In genomic region chr6:58642191-58642590, GRCm38 (mm10) we compare ENCODE assay signal across 10 mouse cellular contexts. TPM values are rescaled to one million over a fixed set of nuclear protein-coding genes. Genes with fewer than 3 reads are reported as not detected.
DNase-seq lines count a peak whose midpoint lies in the region; ATAC-seq and TF ChIP-seq lines count a peak whose summit lies in the region.
"Had no signal": no experiment of that assay in that cellular context is flagged by ENCODE, and none has a peak within 500 bp of the region (broad histone marks: within the 10 kb centered on the region; RNA-seq: fewer than 3 reads in every experiment).

No protein-coding gene starts in this region.

- H3K9ac ChIP-seq in kidney, postnatal 0 days (ENCODE audit: low read depth, low read length) = no peak overlapping the region
- H3K9ac ChIP-seq in intestine, embryonic 16.5 days (ENCODE audit: low read depth, low read length) = no peak overlapping the region

- ATAC-seq in kidney, postnatal 0 days (replicated peaks; ENCODE audit: low FRiP score, low read depth) = no peak
- peak; percentile 50 for ATAC-seq in intestine, embryonic 16.5 days

- 0 out of 2 replicates have a peak, but pooled peaks cover 4% of the 10 kb centered on the region for H3K4me1 ChIP-seq in kidney, postnatal 0 days (replicated peaks; ENCODE audit: insufficient read depth, low read length)
- H3K4me1 ChIP-seq in intestine, embryonic 16.5 days (ENCODE audit: control insufficient read depth, insufficient read depth, low read length) = peaks cover 13% of the 10 kb centered on the region

- H3K4me2 ChIP-seq in kidney, postnatal 0 days (ENCODE audit: low read length) = peak overlapping the region; percentile 87
- H3K4me2 ChIP-seq in intestine, embryonic 16.5 days (ENCODE audit: low read depth, low read length) = peak overlapping the region; percentile 14; the same call in 1 of the 2 replicates

- WGBS in kidney, postnatal 0 days = 78% methylated on average over 2 of the region's 2 CpGs
- 71% methylated on average over 2 of the region's 2 CpGs for WGBS in intestine, embryonic 16.5 days

- no peak for DNase-seq in kidney, postnatal 0 days (ENCODE audit: low spot score)
- no peak for DNase-seq in kidney, postnatal 14 days
- DNase-seq in c-Kit-positive CD71-positive TER-119-negative erythroid progenitor cells, embryonic 14.5 days (ENCODE audit: low read depth) = peak; percentile 85
- peak; percentile 57 to 59 for DNase-seq in spleen, postnatal 10 days (ENCODE audit: low spot score in 2 of 2)
- no peak for DNase-seq in thymus, postnatal 36 days
- DNase-seq in cerebellum, adult 11 months = no peak
- DNase-seq: adrenal gland, postnatal 25 days; embryo, embryonic 11 days; lung, postnatal 36 days had no signal

- no peak overlapping the region for H3K27ac ChIP-seq in kidney, postnatal 0 days
- H3K27ac ChIP-seq in intestine, embryonic 16.5 days (ENCODE audit: low read length) = peak overlapping the region; percentile 70

- no peak for TF ChIP-seq CTCF in kidney, postnatal 0 days (IDR thresholded peaks at IDR 0.05; ENCODE audit: low read depth)

- 0 out of 2 replicates have a peak overlapping the region, but pooled peaks have one; percentile 0 for H3K4me3 ChIP-seq in kidney, postnatal 0 days (replicated peaks; ENCODE audit: low read depth, low read length)
- H3K4me3 ChIP-seq in intestine, embryonic 16.5 days (ENCODE audit: low read length) = no peak overlapping the region

- H3K27me3 ChIP-seq in kidney, postnatal 0 days (ENCODE audit: insufficient read depth, low read length) = no peaks in the 10 kb centered on the region
- H3K27me3 ChIP-seq in intestine, embryonic 16.5 days (replicated peaks; ENCODE audit: control insufficient read depth, insufficient read depth, low read length) = no peaks in the 10 kb centered on the region

- no peaks in the 10 kb centered on the region for H3K9me3 ChIP-seq in kidney, postnatal 0 days (replicated peaks; ENCODE audit: low read length)
- no peaks in the 10 kb centered on the region for H3K9me3 ChIP-seq in intestine, embryonic 16.5 days (ENCODE audit: control insufficient read depth, low read length)

- H3K36me3 ChIP-seq in kidney, postnatal 0 days (ENCODE audit: insufficient read depth, low read length) = no peaks in the 10 kb centered on the region
- no peaks in the 10 kb centered on the region for H3K36me3 ChIP-seq in intestine, embryonic 16.5 days (ENCODE audit: control insufficient read depth, insufficient read depth, low read length)

RNA-seq across cellular contexts. Expression of gene Abcg2, which starts 57.9 kb away (rescaled TPM):
- 136 and 154 TPM in 2 replicates for polyA plus RNA-seq in kidney, postnatal 0 days (2015; fragmentation: Nextera tagmentation; extraction: Ambion mirVana)
- polyA plus RNA-seq in intestine, embryonic 16.5 days (2015; fragmentation: Nextera tagmentation; extraction: Ambion mirVana) = 99.1 and 102 TPM in 2 replicates

Comparison
In these comparisons a context has a peak if more than half of its experiments do, and no peak if none do; other contexts are left out.
1. DNase-seq: peak in c-Kit-positive CD71-positive TER-119-negative erythroid progenitor cells, embryonic 14.5 days (single experiment) and spleen, postnatal 10 days (2 of 2); none in kidney, postnatal 0 days (single experiment), kidney, postnatal 14 days (single experiment), thymus, postnatal 36 days (0 of 2) and cerebellum, adult 11 months (single experiment).